Mouse (Mus musculus) heart, postnatal 10 days (tissue): ENCODE results near the gene Dscaml1. TPM values are rescaled to one million over a fixed set of nuclear protein-coding genes. Genes with fewer than 3 reads are reported as not detected.

Experiments used
- DNase-seq, 2 experiments: peaks; one replicate each; pipeline ENCODE4 v3.0.0; 2021
- intact Hi-C: fragments of 180-260 bp; cut with DNase I; formaldehyde crosslinking; loops from one replicate; pipeline ENCODE4 v1.15.1; 2025
- total RNA-seq, 2 experiments: library from RNA; stranded (reverse); gene quantifications; 2 replicates each; pipeline ENCODE4 v1.2.3; 2021

Dscaml1 gene
- total RNA-seq, 2 experiments from 2014 or later: not detected

- intact Hi-C loops: no loop called here
- no peak for DNase-seq
Observed at GRCm38 (mm10) chr9:45664871-45665394, 238.5 kb downstream of the Dscaml1 start.

GRCm38 (mm10) chr9:45675931-45676330, 249.5 kb downstream of the Dscaml1 start:
- DNase-seq: no peak

GRCm38 (mm10) chr9:45676578-45676977, 250.2 kb downstream of the Dscaml1 start:
- no peak for DNase-seq
- intact Hi-C loops: no loop called here

More at GRCm38 (mm10) chr9:45675931-45676330, 249.5 kb downstream of the Dscaml1 start:
- intact Hi-C loops: no loop called here

GRCm38 (mm10) chr9:45677236-45677781, 250.9 kb downstream of the Dscaml1 start:
- peak; percentile 58 to 70 for DNase-seq
- intact Hi-C loops: no loop called here

- intact Hi-C loops: no loop called here
- DNase-seq: no peak
Observed at GRCm38 (mm10) chr9:45677952-45678663, 251.7 kb downstream of the Dscaml1 start.

GRCm38 (mm10) chr9:45678664-45679026, 252.2 kb downstream of the Dscaml1 start:
- DNase-seq: no peak
- intact Hi-C loops: no loop called here

- no peak for DNase-seq
- intact Hi-C loops: no loop called here
Observed at GRCm38 (mm10) chr9:45682461-45682998, 256.1 kb downstream of the Dscaml1 start.

- no peak for DNase-seq
- intact Hi-C loops: no loop called here
Observed at GRCm38 (mm10) chr9:45693424-45694237, 267.2 kb downstream of the Dscaml1 start.

- intact Hi-C loops: no loop called here
- no peak for DNase-seq
Observed at GRCm38 (mm10) chr9:45694256-45694655, 267.8 kb downstream of the Dscaml1 start.

GRCm38 (mm10) chr9:45699171-45699570, 272.7 kb downstream of the Dscaml1 start:
- DNase-seq: no peak
- intact Hi-C loops: no loop called here

GRCm38 (mm10) chr9:45703236-45703635, 276.8 kb downstream of the Dscaml1 start:
- intact Hi-C loops: no loop called here

GRCm38 (mm10) chr9:45704441-45704840, 278.0 kb downstream of the Dscaml1 start:
- intact Hi-C loops: no loop called here
- DNase-seq: no peak

More at GRCm38 (mm10) chr9:45703236-45703635, 276.8 kb downstream of the Dscaml1 start:
- DNase-seq: no peak

- peak; percentile 3 to 15 for DNase-seq
- intact Hi-C loops: no loop called here
Observed at GRCm38 (mm10) chr9:45710300-45710699, 283.9 kb downstream of the Dscaml1 start.

- DNase-seq: no peak
- intact Hi-C loops: no loop called here
Observed at GRCm38 (mm10) chr9:45715387-45715786, 289.0 kb downstream of the Dscaml1 start.

GRCm38 (mm10) chr9:45719997-45720396, 293.6 kb downstream of the Dscaml1 start:
- DNase-seq: no peak
- intact Hi-C loops: no loop called here

GRCm38 (mm10) chr9:45731851-45732250, 305.4 kb downstream of the Dscaml1 start:
- DNase-seq: no peak
- intact Hi-C loops: no loop called here

- DNase-seq: no peak
- intact Hi-C loops: no loop called here
Observed at GRCm38 (mm10) chr9:45733246-45733645, 306.8 kb downstream of the Dscaml1 start.

GRCm38 (mm10) chr9:45739001-45739701, 312.7 kb downstream of the Dscaml1 start:
- DNase-seq: no peak
- intact Hi-C loops: no loop called here

- DNase-seq: peak; percentile 79 to 85
- intact Hi-C loops: no loop called here
Observed at GRCm38 (mm10) chr9:45739702-45740583, 313.5 kb downstream of the Dscaml1 start.
